Mouse (Mus musculus): ENCODE data around the gene Dnajb3.
"Not testable (repeated sequence)": the region's sequence is repeated elsewhere in the genome, so short reads cannot be mapped to it uniquely, and the experiment has no call there.

Gene Dnajb3

DNA sequence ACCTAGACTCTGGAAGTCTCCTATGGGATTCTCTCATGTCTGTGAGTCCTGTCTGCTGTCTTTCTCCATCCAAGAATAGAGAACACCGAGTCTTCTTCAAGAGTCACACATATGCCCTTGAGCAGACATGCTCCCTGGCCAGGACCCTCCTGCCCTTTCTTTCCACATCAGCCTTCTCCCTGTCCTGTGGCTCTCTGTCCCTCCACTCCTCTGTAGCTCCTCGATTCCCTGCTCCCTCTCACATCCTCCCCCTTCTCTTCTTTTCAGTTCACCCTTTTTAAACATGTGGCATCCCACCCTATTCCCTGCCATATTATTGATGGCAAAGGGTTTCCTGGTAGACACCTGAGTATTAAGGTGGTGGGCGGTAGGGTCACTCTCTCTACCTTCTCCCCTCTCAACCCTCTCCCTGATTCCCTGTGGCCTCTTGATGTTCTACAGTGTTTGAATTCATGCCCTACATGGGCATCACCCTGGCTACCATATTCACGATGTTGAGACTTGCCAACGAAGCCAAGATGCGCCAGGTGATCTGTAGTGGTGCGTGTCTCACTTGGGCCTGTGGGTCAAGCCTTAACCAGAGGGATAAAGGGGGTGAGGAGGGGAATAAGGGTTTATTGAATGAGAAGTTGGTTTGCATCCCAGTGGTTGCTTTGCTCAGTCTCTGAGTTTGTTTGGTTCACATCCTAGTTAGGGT lies 26.4 kb upstream of the Dnajb3 start:
- no peak for DNase-seq (ENCODE audit: low read depth)

DNA sequence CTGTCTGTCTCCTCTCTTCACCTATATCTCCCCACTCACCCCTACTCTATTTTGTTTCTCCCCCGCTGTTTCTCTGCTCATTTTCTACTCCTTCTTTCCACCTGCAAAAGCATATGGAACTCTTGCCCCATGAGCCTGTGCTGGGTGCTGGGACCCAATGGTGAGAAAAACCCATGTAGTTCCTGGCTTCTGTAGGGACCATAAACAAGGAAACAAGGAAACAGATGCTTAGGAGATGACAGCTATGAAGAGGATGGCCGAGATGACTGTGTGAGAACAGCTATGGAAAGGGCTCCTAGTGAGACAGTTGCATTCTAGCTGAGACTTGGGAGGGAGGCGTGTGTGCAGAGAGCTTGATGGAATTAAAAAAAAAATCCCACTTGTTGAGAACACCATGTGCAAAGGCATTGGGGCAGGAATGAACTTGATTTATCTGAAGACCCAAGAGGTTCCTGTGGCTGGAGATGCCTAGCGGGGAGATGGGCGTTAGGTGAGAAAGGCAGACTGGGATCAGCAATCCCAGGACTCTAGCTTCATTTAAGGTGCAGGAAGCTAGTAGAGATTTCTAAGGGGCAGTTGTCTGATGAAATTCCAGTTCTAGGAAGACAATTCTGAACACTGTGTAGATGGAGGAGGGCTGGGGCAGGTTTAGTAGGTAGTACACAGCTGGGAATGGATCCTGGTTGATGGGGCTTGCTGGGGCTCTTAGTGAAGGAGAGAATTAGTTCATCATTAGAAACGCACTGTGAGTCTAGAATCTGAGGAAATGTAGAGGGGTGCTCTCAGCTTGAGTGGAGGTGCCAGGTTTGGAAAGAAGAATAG lies 25.6 kb upstream of the Dnajb3 start:
- no peak for DNase-seq (ENCODE audit: low read depth)

DNA sequence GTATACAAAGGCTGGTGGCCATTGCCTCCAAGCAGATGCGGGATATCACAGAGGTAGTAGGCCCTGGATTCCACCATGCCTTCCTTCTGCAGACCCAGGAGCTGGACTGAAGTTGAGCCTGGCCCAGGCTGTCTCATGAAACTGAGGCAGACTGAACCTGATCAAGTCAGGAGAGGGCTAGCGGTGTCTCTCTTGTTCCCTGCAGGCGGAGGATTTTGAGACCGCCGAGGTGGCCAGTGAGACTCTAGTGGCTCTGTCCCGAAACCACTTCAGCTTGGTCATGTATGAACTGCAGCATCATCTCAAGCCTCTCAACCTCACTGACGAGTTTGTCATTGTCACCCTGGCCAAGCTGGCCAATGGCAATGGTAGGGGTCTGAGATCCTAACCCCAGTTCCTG lies 24.8 kb upstream of the Dnajb3 start:
- no peak for DNase-seq (ENCODE audit: low read depth)

DNA sequence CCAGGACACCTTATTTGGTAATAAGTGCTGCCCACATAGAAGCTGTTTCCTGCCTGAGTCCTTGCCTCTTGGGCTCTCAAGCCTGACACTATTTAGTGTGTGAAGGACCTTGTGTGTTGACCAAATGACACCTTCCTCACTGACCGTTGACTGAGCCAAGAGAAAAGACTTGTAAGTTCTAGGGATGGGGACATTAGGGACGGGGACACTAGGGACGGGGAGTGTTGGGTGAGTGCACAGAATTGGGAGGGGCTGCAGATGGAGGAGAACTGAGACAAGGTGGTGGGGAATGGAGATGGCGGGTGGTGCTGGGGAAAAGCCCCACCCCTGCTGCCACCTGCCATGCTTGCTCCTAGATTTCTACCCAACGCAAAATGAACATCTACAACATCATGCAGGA lies 24.4 kb upstream of the Dnajb3 start:
- DNase-seq (ENCODE audit: low read depth), result no peak

DNA sequence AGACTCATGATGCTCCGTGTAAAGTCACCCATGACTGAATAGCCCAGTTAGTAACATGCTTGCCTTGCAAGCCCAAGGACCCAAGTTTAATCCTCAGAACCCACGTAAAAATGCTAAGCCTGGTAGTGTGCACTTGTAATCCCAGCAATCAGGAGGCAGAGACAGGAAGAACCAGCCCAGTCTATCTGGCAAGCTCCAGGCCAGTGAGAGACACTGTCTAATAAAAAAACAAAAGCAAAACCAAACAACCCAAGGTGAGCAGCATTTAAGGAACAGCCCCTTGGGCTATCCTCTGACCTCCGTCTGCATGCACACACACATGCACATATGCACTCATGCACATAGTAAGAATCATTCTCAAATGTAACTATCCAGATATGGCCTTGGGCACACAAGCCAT lies 24.0 kb upstream of the Dnajb3 start:
- DNase-seq (ENCODE audit: low read depth), result no peak

DNA sequence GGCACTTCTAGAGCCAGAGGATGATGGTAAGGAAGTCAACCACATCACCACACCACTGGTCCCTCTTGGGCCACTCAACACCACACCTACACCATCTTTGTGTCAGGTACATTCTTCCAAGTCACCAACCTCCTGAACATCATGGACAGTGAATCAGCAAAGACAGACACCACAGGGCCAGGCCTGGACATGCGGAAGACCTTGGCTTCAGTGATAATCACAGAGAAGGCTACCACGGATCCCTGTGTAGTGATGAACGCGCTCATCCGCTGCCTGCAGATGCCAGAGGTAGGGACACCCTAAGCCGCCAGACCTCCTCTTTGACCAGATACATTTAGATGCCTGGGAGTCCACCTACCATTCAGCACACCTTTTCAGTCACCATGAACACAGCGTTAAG lies 22.5 kb upstream of the Dnajb3 start:
- DNase-seq (ENCODE audit: low read depth), result no peak

DNA sequence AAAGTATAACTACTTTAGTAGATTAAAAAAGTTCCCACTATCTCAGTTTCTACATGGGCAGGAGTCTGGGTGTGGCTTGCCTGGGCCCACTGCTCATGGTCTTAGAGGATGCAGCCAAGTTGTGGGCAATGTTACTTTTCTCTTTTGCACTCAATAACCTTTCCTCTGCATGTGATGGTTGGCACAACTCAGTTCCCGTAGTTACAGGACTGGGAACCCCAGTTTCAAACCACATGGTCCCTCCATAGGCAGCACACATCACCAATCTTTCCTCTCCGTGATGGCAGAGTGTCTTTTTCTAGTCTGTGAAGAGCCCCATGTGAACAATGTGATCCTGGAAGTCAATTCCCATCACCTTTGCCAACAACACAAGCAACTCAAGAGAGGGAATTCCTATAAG lies 21.9 kb upstream of the Dnajb3 start:
- DNase-seq (ENCODE audit: low read depth), result no peak

DNA sequence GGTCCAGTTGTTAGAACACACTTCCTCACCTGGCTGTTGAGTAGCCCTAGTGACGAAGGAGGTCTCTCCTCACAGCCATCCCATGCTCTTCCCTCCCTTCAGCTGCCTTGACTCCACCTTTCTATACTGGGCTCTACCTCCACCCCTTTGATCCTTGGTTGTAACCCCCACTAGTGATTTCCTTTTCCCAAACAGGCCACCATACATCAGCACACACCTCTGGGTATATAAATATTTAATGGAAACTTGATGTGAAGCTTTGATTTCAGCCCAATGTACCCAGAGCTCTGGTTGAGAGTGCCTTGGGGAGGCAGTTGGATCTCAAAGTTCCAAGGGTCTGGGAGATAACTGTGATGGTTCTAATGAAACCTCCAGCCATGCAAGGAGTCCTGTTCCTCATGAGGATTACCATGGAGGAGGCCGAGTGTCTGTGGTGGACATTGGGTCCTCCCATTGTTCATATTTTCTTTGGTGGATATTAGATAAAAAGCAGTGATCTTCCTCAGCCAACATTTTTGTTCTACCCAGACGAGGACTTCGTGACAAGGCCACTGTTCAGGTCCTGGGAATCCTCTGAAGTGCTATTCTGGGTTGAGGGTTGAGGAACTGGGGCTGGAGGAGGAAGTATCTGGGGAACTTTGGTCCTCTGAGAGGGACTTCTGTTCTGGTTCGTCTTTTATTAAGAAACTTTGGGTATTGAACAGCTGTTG lies 21.2 kb upstream of the Dnajb3 start, which contains the start of gene Mroh2a:
Gene Mroh2a, plus strand, starts transcription at position 317 of the 710 bp plus-strand sequence.
- DNase-seq (ENCODE audit: low read depth), result no peak

DNA sequence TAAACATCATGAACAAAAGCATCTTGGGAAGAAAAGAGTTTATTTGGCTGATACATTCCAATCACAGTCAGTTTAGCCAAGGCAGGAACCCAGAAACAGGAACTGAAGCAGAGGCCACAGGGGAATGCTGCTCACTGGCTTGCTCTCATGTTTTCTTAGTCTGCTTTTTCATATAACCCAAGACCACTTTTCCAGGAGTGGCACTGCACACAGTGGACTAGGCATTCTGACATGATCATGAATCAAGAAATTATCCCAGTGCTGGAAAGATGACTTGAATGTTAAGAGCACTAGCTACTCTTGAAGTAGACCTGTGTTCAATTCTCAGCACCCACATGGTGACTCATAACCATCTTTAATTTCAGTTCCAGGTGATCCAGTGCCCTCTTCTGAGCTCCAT lies 20.2 kb upstream of the Dnajb3 start:
- no peak for DNase-seq (ENCODE audit: low read depth)

DNA sequence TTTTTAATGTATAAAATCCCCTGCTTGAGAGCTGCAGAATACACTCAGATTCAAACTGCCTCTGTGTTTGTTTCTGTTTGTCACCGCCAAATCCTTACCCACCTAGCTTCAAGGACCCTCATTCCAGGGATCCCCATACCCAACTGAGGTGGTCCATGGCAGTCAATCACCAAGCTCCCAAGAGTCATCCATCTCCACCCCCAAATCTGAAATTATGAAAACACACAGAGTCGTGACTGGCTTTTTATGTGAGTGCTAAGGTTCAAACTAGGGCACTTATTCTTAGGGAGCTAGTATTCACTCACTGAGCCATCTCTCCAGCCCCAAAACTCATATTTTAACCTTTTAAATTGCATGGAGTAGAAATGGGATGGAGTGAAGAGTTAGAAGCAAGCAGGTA lies 19.7 kb upstream of the Dnajb3 start:
- DNase-seq (ENCODE audit: low read depth), result not testable (repeated sequence)

DNA sequence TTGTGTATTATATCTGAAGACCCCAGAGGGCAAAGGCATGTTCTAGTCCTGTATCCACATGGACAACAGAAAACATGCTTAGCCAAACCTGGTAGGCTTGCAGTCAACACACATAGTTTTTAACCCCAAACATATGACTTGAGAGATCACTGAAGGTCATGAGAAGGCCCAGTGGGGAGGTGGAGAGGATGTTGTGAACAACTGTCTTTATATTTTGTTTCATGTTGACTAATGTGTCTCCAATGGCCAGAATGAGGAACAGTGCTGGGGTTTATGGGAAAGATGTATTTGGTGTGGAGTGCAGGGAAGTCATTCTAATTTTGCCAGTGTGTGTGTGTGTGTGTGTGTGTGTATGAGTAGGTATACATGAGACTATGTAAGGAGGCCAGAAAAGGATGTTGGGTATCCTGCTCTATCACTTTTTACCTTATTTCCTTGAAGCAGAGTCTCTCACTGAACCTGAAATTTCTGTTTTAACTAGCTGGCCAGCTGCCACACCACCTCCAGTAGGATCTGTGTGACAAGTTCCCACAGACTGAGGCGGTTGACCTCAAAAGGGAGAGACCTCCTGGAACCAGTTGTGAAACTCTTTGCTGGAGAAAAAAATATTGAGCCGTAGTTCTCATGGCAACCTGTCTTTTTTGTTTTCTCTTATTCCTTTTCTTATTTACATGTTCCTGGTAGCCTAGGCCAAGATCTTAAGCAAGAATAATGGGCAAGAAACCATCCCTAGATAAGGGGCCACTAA lies 18.6 kb upstream of the Dnajb3 start:
- DNase-seq (ENCODE audit: low read depth), result no peak

DNA sequence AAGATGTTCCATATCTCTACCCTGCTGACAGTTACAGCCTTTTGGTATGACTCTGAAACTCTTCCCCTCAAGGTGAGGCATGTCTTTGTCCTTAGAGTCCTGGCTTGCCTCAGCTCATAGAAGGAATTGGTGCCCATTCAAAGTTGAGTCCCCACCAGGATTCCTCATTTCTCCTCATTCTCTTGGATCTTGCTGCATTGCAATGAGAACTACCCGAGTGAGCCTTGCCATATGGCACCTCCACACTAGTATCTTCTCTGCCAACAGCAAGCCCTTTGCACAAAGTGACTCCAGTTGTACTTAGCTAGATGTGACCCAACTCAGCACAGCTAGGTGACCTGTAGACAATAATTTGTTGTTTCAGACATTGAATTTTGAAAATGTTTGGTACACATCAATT lies 18.0 kb upstream of the Dnajb3 start:
- no peak for DNase-seq (ENCODE audit: low read depth)

DNA sequence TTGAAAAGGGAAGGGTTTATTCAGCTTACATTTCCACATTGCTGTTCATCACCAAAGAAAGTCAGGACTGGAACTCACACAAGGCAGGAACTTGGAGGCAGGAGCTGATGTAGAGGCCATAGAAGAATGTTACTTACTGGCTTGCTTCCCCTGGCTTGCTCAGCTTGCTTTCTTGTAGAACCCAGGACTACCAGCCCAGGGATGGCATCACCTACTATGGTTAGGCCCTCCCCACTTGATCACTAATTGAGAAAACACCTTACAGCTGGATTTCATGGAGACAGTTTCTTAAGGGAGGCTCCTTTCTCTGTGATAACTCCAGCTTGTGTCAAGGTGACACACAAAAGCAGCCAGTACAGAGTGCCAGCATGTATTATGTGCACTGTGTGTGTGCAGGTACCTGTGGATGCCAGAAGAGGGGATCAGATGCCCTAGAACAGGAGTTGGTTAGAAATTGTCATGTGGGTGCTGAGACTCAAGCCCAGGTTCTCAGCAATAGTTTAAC lies 17.5 kb upstream of the Dnajb3 start:
- not testable (repeated sequence) for DNase-seq (ENCODE audit: low read depth)

DNA sequence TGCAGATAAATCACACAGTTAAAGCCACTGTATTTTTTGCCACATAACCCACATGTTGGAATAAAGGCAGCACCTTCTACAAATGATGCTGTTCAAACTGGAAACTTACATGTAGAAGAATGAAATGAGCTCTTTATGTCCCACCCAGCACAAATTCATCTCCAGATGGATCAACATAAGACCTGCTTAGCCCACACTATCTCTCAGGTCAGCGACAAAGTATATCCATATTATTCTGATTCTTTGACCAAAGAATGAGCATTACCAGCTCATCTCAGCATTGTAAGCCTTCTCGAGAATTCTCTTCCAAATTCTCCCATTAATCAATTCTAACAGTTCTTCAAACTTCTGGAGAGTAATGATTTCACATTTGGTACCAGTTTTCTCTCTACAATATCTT lies 16.6 kb upstream of the Dnajb3 start:
- no peak for DNase-seq (ENCODE audit: low read depth)

DNA sequence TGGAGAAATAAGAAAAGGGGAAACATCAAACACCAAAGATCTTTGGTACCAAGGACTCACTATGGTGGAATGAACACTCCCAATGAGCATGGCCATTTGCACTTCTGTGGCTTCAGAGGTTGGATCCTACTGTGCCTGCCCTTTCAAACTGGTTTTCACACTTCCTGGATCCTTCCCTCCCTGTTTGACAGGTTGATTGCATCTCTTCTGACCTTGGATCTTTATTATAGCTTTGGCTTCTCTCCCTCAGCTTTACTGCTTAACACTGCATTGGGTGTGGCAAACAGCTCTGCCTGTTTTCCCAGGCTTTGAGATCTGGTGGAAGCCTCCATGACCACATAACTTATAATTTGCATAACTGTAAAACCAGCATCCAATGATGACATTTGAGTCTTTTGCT lies 14.8 kb upstream of the Dnajb3 start:
- peak; percentile 8 for DNase-seq (ENCODE audit: low read depth)

DNA sequence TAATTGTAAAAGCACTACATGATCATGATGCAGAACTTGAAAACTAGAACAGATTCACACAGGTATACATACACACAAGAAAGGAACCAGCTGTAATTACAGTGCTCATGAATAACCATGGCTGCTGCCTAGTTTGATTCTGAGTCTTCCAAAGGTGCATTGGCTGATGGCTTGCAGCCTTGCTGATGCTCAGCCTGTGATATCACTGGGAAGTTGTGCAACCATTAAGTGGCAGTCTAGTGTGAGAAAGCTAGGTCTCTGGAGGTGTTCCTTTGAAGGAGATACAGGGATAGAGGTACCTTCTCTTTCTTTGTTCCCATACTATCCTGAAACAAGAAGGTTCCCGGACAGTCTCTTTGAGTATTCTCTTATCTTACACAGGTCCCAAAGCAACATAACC lies 13.5 kb upstream of the Dnajb3 start:
- peak; percentile 5 for DNase-seq (ENCODE audit: low read depth)

DNA sequence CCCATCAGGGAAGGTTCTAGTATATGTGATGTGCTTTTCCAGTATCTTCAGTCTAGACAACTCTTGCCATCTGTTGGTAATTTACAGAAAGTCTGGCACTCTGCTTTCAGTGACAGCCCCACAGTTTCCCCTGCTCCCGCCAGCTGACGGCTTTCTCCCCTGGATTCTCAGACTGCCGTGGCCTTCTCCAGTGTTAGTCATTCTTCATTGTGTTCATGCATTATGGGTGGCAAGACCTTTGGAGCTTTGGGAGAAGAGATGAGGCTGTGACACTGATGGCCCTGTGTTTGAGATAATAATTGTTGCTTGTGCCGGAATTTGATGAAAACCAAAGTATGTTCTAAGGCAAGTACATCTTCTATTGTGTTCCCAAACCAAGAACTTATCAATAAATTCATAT lies 13.0 kb upstream of the Dnajb3 start:
- DNase-seq (ENCODE audit: low read depth), result peak; percentile 3

DNA sequence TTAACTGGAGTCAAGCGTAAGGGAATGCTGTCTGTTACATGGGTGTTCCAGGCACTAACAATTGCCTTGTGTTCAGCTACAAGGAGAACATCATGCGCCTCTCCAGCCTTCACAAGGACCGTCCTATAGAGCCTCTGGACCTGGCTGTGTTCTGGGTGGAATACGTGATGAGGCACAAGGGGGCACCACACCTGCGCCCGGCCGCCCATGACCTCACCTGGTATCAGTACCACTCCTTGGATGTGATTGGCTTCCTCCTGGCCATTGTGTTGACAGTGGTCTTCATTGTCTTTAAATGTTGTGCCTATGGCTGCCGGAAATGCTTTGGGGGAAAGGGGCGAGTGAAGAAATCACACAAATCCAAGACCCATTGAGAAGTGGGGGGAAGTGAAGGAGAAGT lies 12.5 kb upstream of the Dnajb3 start:
- DNase-seq (ENCODE audit: low read depth), result peak; percentile 18

DNA sequence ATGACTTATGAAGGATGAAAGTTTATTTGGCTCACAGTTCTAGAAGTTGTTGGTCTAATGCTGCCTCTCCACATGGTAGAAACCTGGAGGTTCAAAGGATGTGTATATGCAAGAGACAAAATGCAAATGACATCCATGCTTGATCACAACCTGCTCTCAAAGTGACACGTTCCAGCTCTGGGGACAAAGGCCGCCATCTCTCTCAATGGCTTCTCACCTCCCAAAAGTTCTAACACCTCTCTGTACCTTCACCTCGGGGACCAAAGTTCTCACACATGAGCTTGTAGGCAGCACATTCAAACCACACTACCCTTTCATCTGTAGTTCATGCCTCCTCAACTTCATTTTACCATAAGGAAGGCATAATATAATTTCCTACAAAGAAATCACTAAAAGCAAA lies 12.0 kb upstream of the Dnajb3 start:
- DNase-seq (ENCODE audit: low read depth), result peak; percentile 4

DNA sequence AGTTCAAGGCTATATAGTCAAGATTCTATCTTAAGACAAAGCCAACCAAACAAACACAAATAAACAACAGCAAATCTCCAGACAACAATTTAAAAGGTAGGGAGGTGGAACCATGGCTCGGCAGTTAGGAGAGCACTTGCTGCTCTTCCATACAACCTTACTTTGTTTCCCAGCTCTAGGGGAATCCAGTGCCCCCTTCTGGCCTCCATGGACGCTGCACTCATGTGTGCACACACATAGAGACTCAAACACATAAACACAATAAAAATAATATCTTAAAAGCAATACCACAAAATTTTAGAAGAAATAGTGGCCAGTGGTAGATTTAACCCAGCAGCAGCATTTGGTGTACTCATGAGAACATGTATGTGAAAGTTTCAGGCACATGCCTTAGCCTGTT lies 11.6 kb upstream of the Dnajb3 start:
- DNase-seq (ENCODE audit: low read depth), result peak; percentile 27

DNA sequence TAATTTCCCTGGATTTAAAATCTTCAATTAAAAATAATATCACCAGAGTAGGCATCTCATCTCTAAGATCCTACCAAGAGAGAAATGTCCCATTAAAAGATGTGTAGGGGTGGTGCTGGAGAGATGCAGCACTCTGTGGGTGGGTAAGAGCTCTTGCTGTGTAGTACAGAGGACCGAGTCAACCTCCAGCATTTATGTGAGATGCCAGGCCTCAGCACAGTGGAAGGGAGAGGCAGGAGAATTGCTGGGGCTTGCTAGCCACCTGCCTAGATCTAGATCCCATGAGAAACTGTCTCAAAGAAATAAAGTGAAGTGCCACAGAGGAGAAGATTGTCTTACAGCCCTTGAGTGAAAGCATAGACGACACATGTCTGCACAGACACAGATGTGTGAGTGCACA lies 11.0 kb upstream of the Dnajb3 start:
- DNase-seq (ENCODE audit: low read depth), result peak; percentile 3
